Mouse (Mus musculus): ENCODE results near the gene Ap2m1.

Ap2m1 gene

DNA sequence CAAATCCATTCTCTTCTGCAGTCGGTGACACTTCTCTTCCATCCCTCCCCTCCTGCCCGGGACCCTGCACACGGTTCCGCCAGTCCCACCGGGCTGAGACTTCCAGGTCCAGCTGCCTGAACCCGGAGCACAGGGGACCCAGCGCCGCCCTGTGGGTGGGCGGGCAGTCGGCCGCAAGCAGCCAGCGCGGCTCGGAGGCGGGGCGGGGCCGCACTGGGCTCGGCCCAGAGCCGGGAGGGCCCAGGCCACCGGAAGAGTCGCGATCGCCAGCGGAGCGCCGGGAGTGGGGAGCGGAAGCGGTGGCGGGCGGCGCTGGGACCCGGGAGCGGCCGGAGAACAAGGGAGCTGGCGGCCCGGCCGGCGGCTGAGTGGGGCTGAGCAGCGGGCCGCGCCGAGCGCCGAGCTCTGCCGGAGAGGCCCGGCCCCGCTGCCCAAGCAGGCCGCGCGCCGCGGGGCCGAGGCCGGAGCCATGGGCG is 18.5 kb upstream of the Ap2m1 start, which contains the start of gene Dvl3:
Gene Dvl3 (plus strand): TSS at position 257 of the 476 bp plus-strand sequence.
- TF ChIP-seq GATA4 (IDR thresholded peaks at IDR 0.05; ENCODE audit: insufficient replicate concordance, low read length) = no peak

DNA sequence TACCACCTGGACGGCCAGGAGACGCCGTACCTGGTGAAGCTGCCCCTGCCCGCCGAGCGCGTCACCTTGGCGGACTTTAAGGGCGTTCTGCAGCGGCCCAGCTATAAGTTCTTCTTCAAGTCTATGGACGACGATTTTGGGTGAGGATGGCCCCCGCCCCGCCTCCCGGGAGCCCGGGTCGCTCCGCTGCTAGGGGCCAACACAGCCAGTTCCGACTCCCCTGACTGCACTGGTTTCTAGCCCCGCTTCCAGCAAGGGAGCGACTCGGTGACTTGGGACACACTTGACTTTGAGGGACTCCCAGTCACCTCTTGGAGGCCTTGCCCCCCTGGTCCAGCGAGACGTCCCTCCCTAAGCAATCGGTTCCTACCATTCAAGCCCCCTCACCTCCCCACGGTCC is 18.1 kb upstream of the Ap2m1 start:
- no peak for TF ChIP-seq GATA4 (IDR thresholded peaks at IDR 0.05; ENCODE audit: insufficient replicate concordance, low read length)

DNA sequence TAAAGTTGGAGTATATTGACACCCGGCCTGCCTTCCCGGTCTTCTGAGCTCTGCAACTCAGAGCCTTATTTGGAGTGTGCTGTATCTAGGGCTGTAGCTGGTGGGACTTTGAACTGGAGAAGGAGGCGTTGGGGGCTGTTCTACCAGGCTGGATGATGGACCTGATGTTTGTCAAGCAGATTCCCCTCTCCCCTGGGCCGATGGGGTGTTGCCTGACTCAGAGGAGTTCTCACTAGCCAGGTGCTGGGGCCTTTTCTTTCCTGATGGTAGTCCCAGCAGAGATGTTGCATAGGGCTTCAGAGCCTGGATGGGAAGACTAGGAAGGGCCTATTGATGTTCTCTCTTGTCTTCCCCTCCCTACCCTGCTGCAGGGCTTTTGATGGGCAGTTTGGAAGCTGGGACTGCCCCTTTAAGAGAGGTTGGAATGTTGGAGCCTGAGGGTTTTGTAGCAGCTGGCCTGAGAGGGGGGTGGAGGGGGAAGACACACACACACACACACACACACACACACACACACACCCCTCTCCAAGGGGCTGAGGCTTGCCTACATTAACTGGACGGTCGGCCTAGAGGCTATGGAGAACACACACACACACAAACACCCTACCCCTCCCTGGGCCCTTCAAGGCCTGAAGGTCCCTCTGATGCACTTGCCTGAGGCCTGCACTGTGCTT is 17.4 kb upstream of the Ap2m1 start:
- TF ChIP-seq GATA4 (IDR thresholded peaks at IDR 0.05; ENCODE audit: insufficient replicate concordance, low read length) = no peak

DNA sequence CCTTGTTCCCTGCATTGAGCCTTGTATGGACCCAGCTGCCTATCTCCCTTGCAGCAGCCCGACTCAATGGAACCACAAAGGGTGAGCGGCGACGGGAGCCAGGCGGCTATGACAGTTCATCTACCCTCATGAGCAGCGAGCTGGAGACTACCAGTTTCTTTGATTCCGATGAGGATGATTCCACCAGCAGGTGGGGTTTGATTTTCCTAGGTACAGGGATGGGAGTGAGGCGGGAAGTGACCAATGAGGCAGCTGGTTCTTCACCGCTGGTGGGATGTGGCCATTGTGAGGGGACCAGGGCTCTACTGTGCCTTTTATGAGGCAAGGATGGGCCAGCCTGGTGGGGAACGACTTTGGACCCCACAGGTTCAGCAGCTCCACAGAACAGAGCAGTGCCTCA is 11.4 kb upstream of the Ap2m1 start:
- no peak for TF ChIP-seq GATA4 (IDR thresholded peaks at IDR 0.05; ENCODE audit: insufficient replicate concordance, low read length)

DNA sequence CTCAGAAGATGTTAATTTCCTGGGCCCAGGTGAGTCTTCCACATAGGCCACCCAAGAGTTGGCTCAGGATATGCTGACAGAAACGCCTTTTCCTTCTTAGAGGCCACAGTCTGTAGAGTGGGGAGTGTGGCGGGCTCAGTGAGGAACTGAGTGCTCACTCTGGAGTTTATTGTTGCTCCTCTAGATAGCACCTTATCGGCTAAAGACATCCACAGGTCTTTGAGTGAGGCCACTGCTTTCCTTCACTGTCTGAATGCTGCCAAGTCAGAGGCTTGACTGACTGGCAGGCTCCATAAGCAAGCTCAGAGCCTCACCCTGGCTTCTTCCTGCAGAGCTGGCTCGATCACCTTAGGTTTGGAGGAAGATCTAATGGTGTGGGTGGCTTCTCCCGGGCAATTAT is 6.5 kb upstream of the Ap2m1 start:
- TF ChIP-seq GATA4 (IDR thresholded peaks at IDR 0.05; ENCODE audit: insufficient replicate concordance, low read length) = no peak

DNA sequence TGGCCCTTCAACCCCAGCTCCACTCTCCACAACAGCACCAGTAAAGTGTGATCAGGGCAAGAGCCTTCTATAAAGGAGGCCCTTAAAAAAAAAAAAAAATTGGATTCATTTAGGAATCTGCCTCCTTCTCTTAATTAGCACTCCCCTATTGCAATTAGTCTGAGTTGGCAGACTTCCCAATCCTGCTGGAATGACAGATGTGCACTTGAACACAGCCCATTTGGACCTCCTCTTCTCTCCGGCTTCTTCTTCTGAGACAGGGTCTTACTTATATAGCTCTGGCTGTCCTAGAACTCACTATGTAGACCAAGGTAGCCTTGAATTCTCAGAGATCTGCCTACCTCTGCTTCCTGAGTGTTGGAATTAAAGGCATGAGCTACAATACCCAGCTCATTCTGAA is 5.9 kb upstream of the Ap2m1 start:
- no peak for TF ChIP-seq GATA4 (IDR thresholded peaks at IDR 0.05; ENCODE audit: insufficient replicate concordance, low read length)

DNA sequence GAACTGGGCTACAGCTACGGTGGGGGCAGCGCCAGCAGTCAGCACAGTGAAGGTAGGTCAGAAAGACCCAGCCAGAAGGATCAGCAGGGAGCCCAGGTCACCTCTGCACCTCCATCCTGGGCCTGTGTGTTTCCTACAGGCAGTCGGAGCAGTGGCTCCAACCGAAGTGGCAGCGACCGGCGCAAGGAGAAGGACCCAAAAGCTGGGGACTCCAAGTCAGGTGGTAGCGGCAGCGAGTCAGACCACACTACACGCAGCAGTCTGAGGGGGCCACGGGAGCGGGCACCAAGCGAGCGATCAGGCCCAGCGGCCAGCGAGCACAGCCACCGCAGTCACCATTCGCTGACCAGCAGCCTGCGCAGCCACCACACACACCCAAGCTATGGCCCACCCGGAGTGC is 4.3 kb upstream of the Ap2m1 start:
- TF ChIP-seq GATA4 (IDR thresholded peaks at IDR 0.05; ENCODE audit: insufficient replicate concordance, low read length) = no peak

DNA sequence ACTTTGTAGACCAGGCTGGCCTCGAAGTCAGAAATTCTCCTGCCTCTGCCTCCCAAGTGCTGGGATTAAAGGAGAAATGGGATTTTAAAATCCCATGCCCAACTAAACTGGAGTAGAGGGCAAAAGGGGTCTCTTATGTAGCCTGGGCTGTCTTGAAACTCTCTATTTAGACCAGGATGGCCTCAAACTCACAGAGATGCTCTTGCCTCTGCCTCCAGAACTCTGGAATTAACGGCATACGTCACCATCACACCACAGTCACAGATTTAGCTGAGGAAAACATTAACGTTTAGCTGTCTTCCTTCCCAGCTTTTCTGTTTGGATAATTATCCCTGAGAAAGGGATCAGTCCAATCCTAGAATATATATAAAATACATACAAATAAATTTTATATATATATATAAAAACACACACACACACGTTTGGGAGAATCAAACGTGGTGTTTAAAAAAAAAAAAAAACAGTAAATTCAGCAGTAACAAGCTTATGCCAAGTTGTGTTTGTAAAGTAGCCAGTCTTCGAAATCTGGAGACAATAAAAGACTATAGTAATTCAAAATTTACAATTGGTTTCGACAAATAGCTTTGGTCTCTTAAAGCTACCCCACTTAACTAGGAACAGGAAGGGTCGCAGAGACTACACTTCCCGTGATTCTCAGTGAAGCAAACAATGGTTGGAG is 522 bp upstream of the Ap2m1 start:
- TF ChIP-seq GATA4 (IDR thresholded peaks at IDR 0.05; ENCODE audit: insufficient replicate concordance, low read length) = no peak

DNA sequence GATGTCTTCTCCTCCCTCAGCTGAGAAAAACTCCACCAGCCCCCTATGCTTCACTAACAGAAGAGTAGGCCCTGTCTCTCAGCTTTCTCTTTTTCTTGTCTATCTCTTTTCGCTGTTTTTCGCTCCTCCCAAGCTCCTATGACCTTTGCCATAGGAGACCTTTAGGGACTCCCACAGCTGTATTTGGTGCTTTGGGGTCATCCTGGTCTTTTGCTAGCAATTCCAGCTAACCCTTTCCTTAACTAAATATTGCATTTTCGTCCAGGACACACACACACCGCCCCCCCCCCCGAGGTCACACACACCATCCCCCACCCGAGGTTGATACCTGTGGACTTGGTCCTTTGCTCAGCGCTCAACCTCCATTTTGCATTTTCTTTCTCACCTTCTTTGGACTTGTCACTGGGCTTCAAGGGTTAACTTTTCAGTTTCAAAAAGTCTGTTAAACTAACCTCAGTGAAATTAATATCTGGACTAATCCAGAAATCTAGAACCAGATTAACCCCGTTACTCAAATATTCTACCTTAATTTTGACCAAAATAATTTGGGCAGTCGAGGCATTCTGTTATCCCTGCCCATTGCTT is 895 bp downstream of the Ap2m1 start:
- TF ChIP-seq GATA4 (IDR thresholded peaks at IDR 0.05; ENCODE audit: insufficient replicate concordance, low read length) = no peak

DNA sequence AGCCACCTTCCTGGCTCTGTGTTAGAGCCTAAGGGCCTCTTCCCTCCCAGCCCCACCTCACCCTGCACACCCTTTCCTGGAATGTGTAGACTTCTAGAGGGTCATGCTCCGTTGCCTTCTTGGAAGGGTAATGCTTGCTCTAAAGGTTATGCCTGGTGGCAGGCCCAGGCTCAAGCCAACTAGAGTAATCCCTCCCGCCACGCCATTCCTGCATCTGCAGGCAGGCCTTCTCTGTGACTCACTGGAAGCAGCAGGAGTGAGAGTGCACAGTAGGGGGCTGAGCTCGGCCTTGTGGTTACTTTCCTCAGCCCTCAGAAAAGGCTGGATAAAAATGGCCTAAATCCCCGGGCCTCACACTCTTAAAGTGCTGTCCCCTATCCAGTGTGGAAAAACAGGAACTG is 1.8 kb downstream of the Ap2m1 start:
- no peak for TF ChIP-seq GATA4 (IDR thresholded peaks at IDR 0.05; ENCODE audit: insufficient replicate concordance, low read length)

DNA sequence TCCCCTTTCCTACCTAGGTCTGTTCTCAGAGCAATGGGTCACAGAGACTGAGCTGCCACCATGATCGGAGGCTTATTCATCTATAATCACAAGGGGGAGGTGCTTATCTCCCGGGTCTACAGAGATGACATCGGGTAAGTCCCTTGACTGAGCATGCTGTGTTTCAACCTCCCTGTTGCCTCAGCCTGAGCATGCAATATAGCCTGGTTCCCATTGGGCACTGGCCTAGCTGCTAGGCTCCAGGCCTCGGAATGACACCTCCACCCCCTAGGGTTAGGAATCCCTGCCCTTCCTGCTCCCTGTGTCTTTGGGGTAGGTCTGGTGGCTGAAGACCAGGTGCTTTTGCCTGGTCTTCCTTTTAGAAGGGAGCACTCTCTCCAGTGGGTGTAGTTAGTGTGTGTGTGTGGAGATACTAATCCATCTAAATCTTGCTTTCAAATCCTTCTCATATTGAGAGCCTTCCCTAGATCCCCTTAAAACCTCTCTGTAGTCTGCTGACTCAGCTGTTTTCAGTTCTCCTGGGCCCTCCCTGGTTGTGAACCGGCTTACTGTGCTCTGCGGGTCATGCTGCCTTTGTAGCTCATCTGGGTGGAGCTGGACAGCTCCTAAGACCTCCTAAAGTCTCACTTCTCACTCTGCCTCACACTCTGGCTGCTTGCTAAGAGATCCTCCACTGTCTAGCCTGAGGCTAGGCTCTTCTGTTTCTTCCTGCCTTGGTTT is 2.5 kb downstream of the Ap2m1 start:
- TF ChIP-seq GATA4 (IDR thresholded peaks at IDR 0.05; ENCODE audit: insufficient replicate concordance, low read length) = no peak

DNA sequence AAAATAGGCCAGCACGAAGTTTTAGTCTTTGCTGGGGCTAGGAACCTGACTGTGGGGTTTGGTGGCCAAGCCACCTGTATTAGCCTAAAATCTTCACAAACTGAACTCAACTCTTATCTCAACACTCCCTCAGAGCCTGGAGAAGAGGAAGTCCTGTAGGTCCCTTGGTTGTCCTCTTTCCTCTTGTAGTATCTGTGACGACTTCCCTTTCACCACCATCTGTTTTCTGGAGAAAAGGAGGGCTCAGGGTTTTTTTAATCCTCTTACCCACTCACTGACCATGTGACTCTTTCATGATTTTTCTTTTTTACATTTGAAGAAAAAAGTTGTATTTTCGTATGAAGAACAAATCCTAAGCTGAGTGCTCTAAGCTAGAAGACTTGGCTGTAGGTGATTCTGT is 4.4 kb downstream of the Ap2m1 start:
- no peak for TF ChIP-seq GATA4 (IDR thresholded peaks at IDR 0.05; ENCODE audit: insufficient replicate concordance, low read length)

DNA sequence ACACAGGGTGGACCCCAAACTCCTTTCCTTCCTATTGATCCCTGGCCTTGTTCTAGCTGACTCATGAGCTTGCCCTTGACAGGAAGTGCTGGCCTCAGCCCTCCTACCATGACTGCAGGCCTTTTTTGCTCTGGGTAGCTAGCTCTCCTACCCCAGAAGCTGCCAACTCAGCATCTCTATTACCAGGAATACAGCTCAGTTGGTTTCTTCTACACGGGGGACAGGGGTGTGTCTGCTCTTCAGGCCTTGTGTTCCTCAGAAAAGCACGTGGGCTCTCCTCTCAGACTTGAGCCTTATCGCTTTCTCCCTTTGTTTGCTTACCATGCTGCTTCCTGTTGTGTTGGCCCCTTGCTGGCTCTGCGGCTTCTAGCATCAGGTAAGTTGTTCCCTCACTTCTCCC is 5.2 kb downstream of the Ap2m1 start:
- no peak for TF ChIP-seq GATA4 (IDR thresholded peaks at IDR 0.05; ENCODE audit: insufficient replicate concordance, low read length)

DNA sequence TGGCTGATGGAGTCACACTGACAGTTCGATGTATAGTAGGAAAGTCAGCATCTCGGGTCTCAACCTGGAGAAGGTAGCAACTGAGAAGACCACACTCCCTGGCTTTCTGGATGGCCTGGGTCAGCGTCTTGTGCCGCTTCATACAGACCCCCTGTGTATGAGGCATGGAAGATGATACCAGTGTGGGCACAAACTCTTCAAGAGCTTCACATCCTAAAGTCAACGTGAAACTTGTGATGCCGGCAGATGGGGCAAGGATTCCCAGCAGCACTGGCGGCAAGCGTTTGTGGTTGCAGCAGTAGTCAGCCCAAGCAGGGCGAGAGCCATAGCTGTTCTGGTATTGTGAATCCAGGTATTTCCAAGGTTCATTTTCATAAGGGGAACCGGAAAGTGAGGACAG is 10.4 kb downstream of the Ap2m1 start:
- TF ChIP-seq GATA4 (IDR thresholded peaks at IDR 0.05; ENCODE audit: insufficient replicate concordance, low read length) = no peak

DNA sequence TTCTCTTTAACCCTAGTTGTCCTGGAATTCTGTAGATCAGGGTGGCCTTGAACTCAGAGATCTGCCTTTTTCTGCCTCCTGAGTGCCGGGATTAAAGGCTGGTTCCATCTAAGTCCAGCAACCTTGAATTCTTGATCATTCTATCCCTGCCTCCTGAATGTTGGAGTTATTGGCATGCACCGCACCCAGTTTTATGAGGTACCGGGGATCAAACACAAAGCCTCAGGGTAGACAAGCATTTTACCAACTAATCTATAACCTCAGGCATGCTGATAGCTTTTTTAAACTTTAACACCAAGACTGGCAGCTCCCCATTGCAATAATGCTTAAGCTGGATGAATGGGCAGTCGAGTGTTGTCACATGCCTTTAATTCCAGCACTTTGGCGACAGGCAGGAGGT is 12.1 kb downstream of the Ap2m1 start:
- TF ChIP-seq GATA4 (IDR thresholded peaks at IDR 0.05; ENCODE audit: insufficient replicate concordance, low read length) = no peak
